Mouse (Mus musculus): ENCODE data around the gene Tardbp.

Tardbp gene

GRCm38 (mm10) chr4:148563595-148563994 lies 63.2 kb downstream of the Tardbp start:
- in situ Hi-C loops (cut with MboI, MseI): no loop called here

- in situ Hi-C loops (cut with MboI, MseI): no loop called here
These were observed 64.1 kb downstream of the Tardbp start for GRCm38 (mm10) chr4:148562676-148563075.

Measured in T-helper 2 cell (primary cell).